Mouse (Mus musculus) embryonic stem cell, embryonic (primary cell): Measurements from ENCODE around the gene Bckdha.

Source experiments
- CTCF ChIA-PET, 4 experiments: fragments of 300-600 bp in 2 of 4; fragments of 350-600 bp in 2 of 4; sonication (Branson Sonifier 250); formaldehyde crosslinking; loops; one replicate each; lab custom pipeline; 2022; ENCODE audit warnings: inconsistent platforms in 2 of 4; lab: Charles Lee
- POLR2A ChIA-PET, 4 experiments: fragments of 300-600 bp in 2 of 4; fragments of 350-600 bp in 2 of 4; sonication (Branson Sonifier 250); formaldehyde crosslinking; loops; one replicate each; lab custom pipeline; 2022; ENCODE audit warnings: antibody characterized with exemption in 4 of 4, inconsistent platforms in 1 of 4; lab: Charles Lee

Bckdha gene

GRCm38 (mm10) chr7:25672442-25672841 lies 13.7 kb upstream of the Bckdha start:
- ChIA-PET CTCF (interaction anchor here in 3 of 4 experiments (0.6 to 0.7 kb wide), 4 partner anchors 8 to 187 kb away, joined by 3 to 4 read pairs (median 4); partner anchors contain the start of gene B9d2 (in 1 of the 3)), POLR2A (interaction anchor here in 2 of 4 experiments (0.7 to 1.8 kb wide), 7 partner anchors 8 to 53 kb away, joined by 3 to 4 read pairs (median 4); partner anchors contain the start of genes B9d2 (in 1 of the 2), Bckdha (in 1 of the 2), Dmac2 (in 1 of the 2) and Exosc5 (in 1 of the 2))

- ChIA-PET POLR2A (interaction anchor here in 2 of 4 experiments (0.5 to 1.8 kb wide), 9 partner anchors 9 to 164 kb away, joined by 3 to 5 read pairs (median 4); partner anchors contain the start of genes B9d2 (in 2 of the 2), Bckdha (in 1 of the 2), Dmac2 (in 1 of the 2) and Exosc5 (in 1 of the 2)), CTCF (interaction anchor here in 3 of 4 experiments (0.6 to 0.7 kb wide), 4 partner anchors 9 to 186 kb away, joined by 3 to 4 read pairs (median 4); partner anchors contain the start of gene B9d2 (in 1 of the 3))
These were observed 12.9 kb upstream of the Bckdha start for GRCm38 (mm10) chr7:25671686-25672085.

GRCm38 (mm10) chr7:25670096-25670495 lies 11.3 kb upstream of the Bckdha start:
- ChIA-PET POLR2A (interaction anchor here in 3 of 4 experiments (0.7 to 5.6 kb wide), 19 partner anchors 9 to 502 kb away, joined by 3 to 73 read pairs (median 5); partner anchors contain the start of genes B9d2 (in 2 of the 3), Bckdha (in 2 of the 3), Exosc5 (in 2 of the 3) and Hnrnpul1 (in 1 of the 3)), CTCF (interaction anchor here in 2 of 4 experiments (1.0 to 2.1 kb wide), 4 partner anchors 9 to 22 kb away, joined by 3 to 9 read pairs (median 3); partner anchors contain the start of gene B9d2 (in 2 of the 2))

GRCm38 (mm10) chr7:25669631-25670030 lies 10.8 kb upstream of the Bckdha start:
- ChIA-PET CTCF (interaction anchor here in 2 of 4 experiments (1.0 to 2.1 kb wide), 5 partner anchors 9 to 22 kb away, joined by 3 to 9 read pairs (median 3); partner anchors contain the start of genes B9d2 (in 2 of the 2), Bckdha (in 1 of the 2) and Exosc5 (in 1 of the 2)), POLR2A (interaction anchor here in 3 of 4 experiments (0.7 to 5.6 kb wide), 22 partner anchors 10 to 501 kb away, joined by 3 to 73 read pairs (median 5); partner anchors contain the start of genes B9d2 (in 2 of the 3), Bckdha (in 2 of the 3), Exosc5 (in 2 of the 3) and Cyp2s1 (in 1 of the 3))

GRCm38 (mm10) chr7:25669158-25669557 lies 10.4 kb upstream of the Bckdha start:
- CTCF ChIA-PET = interaction anchor here in 3 of 4 experiments (0.8 to 2.1 kb wide), 7 partner anchors 9 to 51 kb away, joined by 3 to 9 read pairs (median 3); partner anchors contain the start of genes B9d2 (in 2 of the 3), Bckdha (in 1 of the 3) and Exosc5 (in 1 of the 3)
- POLR2A ChIA-PET = interaction anchor here in 3 of 4 experiments (0.7 to 5.6 kb wide), 27 partner anchors 9 to 236 kb away, joined by 3 to 73 read pairs (median 5); partner anchors contain the start of genes Bckdha (in 3 of the 3), Exosc5 (in 3 of the 3), B9d2 (in 2 of the 3) and Cyp2s1 (in 1 of the 3)

GRCm38 (mm10) chr7:25666381-25666780 lies 7.6 kb upstream of the Bckdha start:
- CTCF ChIA-PET = interaction anchor here in 1 of 4 experiments (1.2 to 1.3 kb wide), 2 partner anchors 8 to 14 kb away, joined by 3 to 4 read pairs; partner anchors contain the start of genes B9d2 and Tmem91

GRCm38 (mm10) chr7:25657785-25658184 lies 996 bp downstream of the Bckdha start:
- ChIA-PET POLR2A (interaction anchor here in 3 of 4 experiments (0.6 to 8.5 kb wide), 9 partner anchors 10 to 125 kb away, joined by 3 to 73 read pairs (median 6); partner anchors contain the start of genes B9d2 (in 1 of the 3) and Dmac2 (in 1 of the 3)), CTCF (interaction anchor here in 1 of 4 experiments (0.7 kb wide), 1 partner anchor 1259 kb away, joined by 4 read pairs; the partner anchor contains the start of gene Smg9)

More at GRCm38 (mm10) chr7:25666381-25666780, 7.6 kb upstream of the Bckdha start:
- POLR2A ChIA-PET = interaction anchor here (0.9 to 5.6 kb wide), 16 partner anchors 8 to 89 kb away, joined by 3 to 73 read pairs (median 7); partner anchors contain the start of genes B9d2 (in 2 of the 4), Bckdha (in 2 of the 4), Exosc5 (in 2 of the 4) and Hnrnpul1 (in 1 of the 4)

GRCm38 (mm10) chr7:25655601-25656428 lies 3.0 kb downstream of the Bckdha start:
- CTCF ChIA-PET = interaction anchor here (0.6 to 2.1 kb wide), 8 partner anchors 16 to 1638 kb away, joined by 3 to 8 read pairs (median 4); partner anchors contain the start of gene Tmem91 (in 1 of the 4)

GRCm38 (mm10) chr7:25652244-25652759 lies 6.5 kb downstream of the Bckdha start:
- CTCF ChIA-PET = interaction anchor here in 1 of 4 experiments (0.7 kb wide), 1 partner anchor 22 kb away, joined by 3 read pairs; no protein-coding TSS in a partner anchor
- POLR2A ChIA-PET = interaction anchor here in 2 of 4 experiments (0.6 to 2.3 kb wide), 11 partner anchors 8 to 1834 kb away, joined by 4 to 10 read pairs (median 6); partner anchors contain the start of genes B9d2 (in 1 of the 2), Sertad1 (in 1 of the 2) and Tmem91 (in 1 of the 2)

More at GRCm38 (mm10) chr7:25655601-25656428, 3.0 kb downstream of the Bckdha start:
- POLR2A ChIA-PET = interaction anchor here (0.6 to 8.5 kb wide), 17 partner anchors 8 to 229 kb away, joined by 3 to 73 read pairs (median 5); partner anchors contain the start of genes B9d2 (in 2 of the 4), Hnrnpul1 (in 2 of the 4) and Tmem91 (in 1 of the 4)

GRCm38 (mm10) chr7:25651281-25651680 lies 7.5 kb downstream of the Bckdha start:
- ChIA-PET CTCF (interaction anchor here in 2 of 4 experiments (0.6 to 0.9 kb wide), 3 partner anchors 26 to 1607 kb away, joined by 3 to 6 read pairs (median 4); no protein-coding TSS in a partner anchor), POLR2A (interaction anchor here in 2 of 4 experiments (0.5 to 2.3 kb wide), 7 partner anchors 11 to 210 kb away, joined by 3 to 10 read pairs (median 6); partner anchors contain the start of genes B9d2 (in 1 of the 2) and Tmem91 (in 1 of the 2))

- POLR2A ChIA-PET = interaction anchor here in 1 of 4 experiments (0.5 to 1.2 kb wide), 3 partner anchors 9 to 66 kb away, joined by 3 read pairs; partner anchors contain the start of genes Bckdha and Exosc5
These were observed 8.9 kb downstream of the Bckdha start for GRCm38 (mm10) chr7:25649839-25650238.

GRCm38 (mm10) chr7:25647574-25648123 lies 11.1 kb downstream of the Bckdha start:
- POLR2A ChIA-PET = interaction anchor here (0.7 to 3.0 kb wide), 25 partner anchors 9 to 1739 kb away, joined by 3 to 14 read pairs (median 4); partner anchors contain the start of genes B9d2 (in 2 of the 4), B3gnt8 (in 1 of the 4), Dmac2 (in 1 of the 4) and Exosc5 (in 1 of the 4)
- CTCF ChIA-PET = interaction anchor here (0.7 to 2.2 kb wide), 13 partner anchors 10 to 728 kb away, joined by 3 to 14 read pairs (median 4); partner anchors contain the start of genes B3gnt8 (in 1 of the 4) and Tmem91 (in 1 of the 4)

More at GRCm38 (mm10) chr7:25649839-25650238, 8.9 kb downstream of the Bckdha start:
- CTCF ChIA-PET = no interaction called here

GRCm38 (mm10) chr7:25645074-25645473 lies 13.7 kb downstream of the Bckdha start:
- POLR2A ChIA-PET = interaction anchor here in 3 of 4 experiments (0.8 to 3.9 kb wide), 15 partner anchors 9 to 43 kb away, joined by 3 to 20 read pairs (median 3); partner anchors contain the start of genes B9d2 (in 1 of the 3), Bckdha (in 1 of the 3), Dmac2 (in 1 of the 3) and Exosc5 (in 1 of the 3)
- CTCF ChIA-PET = interaction anchor here in 1 of 4 experiments (0.5 kb wide), 1 partner anchor 91 kb away, joined by 3 read pairs; no protein-coding TSS in a partner anchor

- CTCF ChIA-PET = interaction anchor here in 1 of 4 experiments (0.5 kb wide), 1 partner anchor 92 kb away, joined by 3 read pairs; no protein-coding TSS in a partner anchor
- POLR2A ChIA-PET = interaction anchor here in 2 of 4 experiments (0.8 to 3.9 kb wide), 11 partner anchors 12 to 43 kb away, joined by 3 to 20 read pairs (median 3); partner anchors contain the start of genes B9d2 (in 1 of the 2), Bckdha (in 1 of the 2), Dmac2 (in 1 of the 2) and Exosc5 (in 1 of the 2)
These were observed 14.2 kb downstream of the Bckdha start for GRCm38 (mm10) chr7:25644631-25645030.

GRCm38 (mm10) chr7:25644136-25644535 lies 14.6 kb downstream of the Bckdha start:
- CTCF ChIA-PET = no interaction called here

More at GRCm38 (mm10) chr7:25644136-25644535, 14.6 kb downstream of the Bckdha start:
- POLR2A ChIA-PET = interaction anchor here in 2 of 4 experiments (0.8 to 3.9 kb wide), 8 partner anchors 13 to 44 kb away, joined by 3 to 20 read pairs (median 4); partner anchors contain the start of genes Bckdha (in 1 of the 2), Dmac2 (in 1 of the 2) and Exosc5 (in 1 of the 2)
